Mouse (Mus musculus) embryo, embryonic 10.5 days (tissue): ENCODE results near the gene Slc22a16.

Experiments used
- DNase-seq: peaks from one replicate; pipeline ENCODE4 v3.0.0-alpha.2; 2015; ENCODE audit warnings: low spot score

Slc22a16 gene

GRCm38 (mm10) chr10:40617973-40618372 is 47.8 kb downstream of the Slc22a16 start:
- no peak for DNase-seq

- DNase-seq, result no peak
Measured at GRCm38 (mm10) chr10:40619760-40620159, 49.6 kb downstream of the Slc22a16 start.

- DNase-seq, result peak; percentile 62
Measured at GRCm38 (mm10) chr10:40629140-40629539, 59.0 kb downstream of the Slc22a16 start.

- DNase-seq, result no peak
Measured at GRCm38 (mm10) chr10:40629656-40630311, 59.6 kb downstream of the Slc22a16 start, which contains the start of gene Ddo. Gene Ddo, plus strand, starts transcription at chr10:40630011.

GRCm38 (mm10) chr10:40630457-40630856 is 60.3 kb downstream of the Slc22a16 start:
- no peak for DNase-seq

- DNase-seq, result no peak
Measured at GRCm38 (mm10) chr10:40630961-40631360, 60.8 kb downstream of the Slc22a16 start.

- DNase-seq, result no peak
Measured at GRCm38 (mm10) chr10:40632087-40632486, 62.0 kb downstream of the Slc22a16 start.

GRCm38 (mm10) chr10:40637331-40637730 is 67.2 kb downstream of the Slc22a16 start:
- DNase-seq, result peak; percentile 62

- no peak for DNase-seq
Measured at GRCm38 (mm10) chr10:40638276-40638675, 68.1 kb downstream of the Slc22a16 start.

- peak; percentile 35 for DNase-seq
Measured at GRCm38 (mm10) chr10:40638823-40639819, 69.0 kb downstream of the Slc22a16 start.

- DNase-seq, result no peak
Measured at GRCm38 (mm10) chr10:40640406-40640805, 70.3 kb downstream of the Slc22a16 start.

- no peak for DNase-seq
Measured at GRCm38 (mm10) chr10:40641901-40642300, 71.8 kb downstream of the Slc22a16 start.

GRCm38 (mm10) chr10:40643126-40643525 is 73.0 kb downstream of the Slc22a16 start:
- DNase-seq, result no peak

- DNase-seq, result no peak
Measured at GRCm38 (mm10) chr10:40644456-40644855, 74.3 kb downstream of the Slc22a16 start.

GRCm38 (mm10) chr10:40645346-40645745 is 75.2 kb downstream of the Slc22a16 start:
- no peak for DNase-seq

- no peak for DNase-seq
Measured at GRCm38 (mm10) chr10:40648776-40649175, 78.6 kb downstream of the Slc22a16 start.

- DNase-seq, result peak; percentile 66
Measured at GRCm38 (mm10) chr10:40649634-40650033, 79.5 kb downstream of the Slc22a16 start.

- no peak for DNase-seq
Measured at GRCm38 (mm10) chr10:40651676-40652075, 81.5 kb downstream of the Slc22a16 start.
